Mouse (Mus musculus) brain, embryonic 14.5 days (tissue): ENCODE data around the gene Apoc2. TPM values are rescaled to one million over a fixed set of nuclear protein-coding genes. Genes with fewer than 3 reads are reported as not detected.

Source experiments
- DNase-seq: peaks from one replicate; pipeline ENCODE4 v3.0.0-alpha.2; 2011; ENCODE audit warnings: low read depth
- CTCF ChIP-seq: fragments of 200-500 bp; IDR thresholded peaks from 2 replicates; pipeline ENCODE4 v1.5.1; 2012; ENCODE audit warnings: inconsistent platforms, mild to moderate bottlenecking, moderate library complexity, borderline replicate concordance; ENCODE audit not compliant: insufficient read depth, insufficient read length; ENCODE audit errors: extremely low read depth
- POLR2A ChIP-seq: fragments of 200-500 bp; IDR thresholded peaks from 2 replicates; pipeline ENCODE4 v1.6.1; 2012; ENCODE audit warnings: mild to moderate bottlenecking, inconsistent platforms, borderline replicate concordance; ENCODE audit not compliant: poor library complexity, insufficient read depth, insufficient read length, severe bottlenecking; ENCODE audit errors: extremely low read depth
- polyA plus RNA-seq: library from polyadenylated mRNA; depleted of rRNA; stranded (reverse); fragments of >200 nt; gene quantifications from 2 replicates; pipeline ENCODE4 v1.2.3, GENCODE M21; 2012

Gene Apoc2
- polyA plus RNA-seq, 1 experiment: 0.30 TPM

DNA sequence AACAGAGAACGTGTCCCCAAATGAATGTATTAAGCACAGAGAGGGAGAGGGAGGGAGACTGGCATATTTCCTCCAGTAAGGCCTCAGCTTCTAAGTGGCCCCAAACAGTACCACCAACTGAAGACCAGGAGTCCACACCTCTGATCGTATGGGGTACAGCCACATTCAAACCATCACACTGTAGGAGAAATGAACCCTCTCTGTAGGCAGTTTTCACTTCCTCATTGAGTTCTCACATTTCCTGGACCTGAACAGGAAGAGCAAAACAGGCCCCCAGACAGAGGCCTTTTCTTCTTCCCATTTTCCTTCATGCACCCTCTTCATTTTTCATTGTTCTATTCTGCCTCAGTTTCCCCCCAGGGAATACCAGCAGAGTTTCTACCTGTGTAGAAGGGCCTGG lies 10.3 kb downstream of the Apoc2 start:
- DNase-seq: no peak
- TF ChIP-seq POLR2A (no peak), CTCF (no peak)

DNA sequence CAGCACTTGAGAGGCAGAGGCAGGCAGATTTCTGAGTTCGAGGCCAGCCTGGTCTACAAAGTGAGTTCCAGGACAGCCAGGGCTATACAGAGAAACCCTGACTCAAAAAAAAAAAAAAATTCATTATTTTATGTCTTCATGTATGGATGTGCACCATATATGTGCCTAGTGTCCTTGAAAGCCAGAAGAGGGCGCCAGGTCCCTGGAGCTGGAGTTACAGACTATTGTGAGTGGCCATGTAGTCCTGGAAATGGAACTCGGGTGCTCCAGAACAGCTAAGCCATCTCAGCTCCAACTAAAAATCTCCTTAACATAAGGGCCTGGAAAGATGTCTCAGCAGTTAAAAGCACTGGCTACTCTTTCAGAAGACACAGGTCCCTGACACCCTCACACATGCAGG lies 11.0 kb downstream of the Apoc2 start:
- DNase-seq: peak; percentile 8
- TF ChIP-seq POLR2A (no peak), CTCF (no peak)

DNA sequence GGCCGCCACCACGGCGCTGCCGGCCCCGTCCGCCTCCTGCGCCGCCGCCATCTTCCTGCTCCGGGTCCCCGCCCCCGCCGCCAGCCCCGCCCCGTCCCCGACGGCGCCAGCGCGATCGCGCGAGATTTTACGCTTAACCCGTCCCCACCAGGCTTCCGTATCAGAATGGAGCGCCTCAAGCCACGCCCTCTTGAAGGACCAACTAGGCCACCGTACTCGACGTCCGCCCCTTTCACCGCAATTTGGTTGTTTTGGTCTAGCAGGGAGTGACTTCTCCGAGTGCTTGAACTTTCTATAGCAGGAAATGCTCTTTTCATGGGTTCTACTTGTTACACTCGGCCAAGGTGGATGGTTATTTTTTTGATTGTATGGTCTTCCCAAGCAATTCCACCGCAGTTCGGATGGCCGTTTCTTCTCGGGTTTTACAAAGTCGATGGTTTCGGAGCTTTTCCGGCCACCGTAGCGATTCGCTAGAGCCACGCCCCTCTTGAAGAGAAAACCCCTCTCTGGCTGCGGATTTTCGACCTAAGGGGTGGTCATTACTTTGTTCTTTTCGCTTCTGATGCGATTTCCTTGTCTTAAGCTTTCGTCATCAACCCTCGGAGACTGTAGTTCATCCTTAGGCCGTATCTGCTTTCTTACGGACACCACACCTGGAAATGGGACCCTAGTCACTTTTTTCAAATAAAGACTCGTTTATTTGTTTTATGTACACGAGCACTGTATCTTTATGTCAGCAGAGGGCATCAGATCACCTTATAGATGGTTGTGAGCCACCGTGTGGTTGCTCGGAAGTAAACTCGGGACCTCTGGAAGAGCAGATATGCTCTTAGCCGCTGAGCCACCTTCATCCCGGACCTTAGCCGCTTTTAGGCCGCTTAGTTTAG lies 12.5 kb downstream of the Apoc2 start, which contains the start of gene Clptm1:
Gene Clptm1, minus strand, starts transcription at position 79 of the 887 bp plus-strand sequence.
- TF ChIP-seq CTCF (peak; percentile 35; the same call in 1 of the 2 replicates), POLR2A (peak; percentile 85)
- peak; percentile 99 for DNase-seq

DNA sequence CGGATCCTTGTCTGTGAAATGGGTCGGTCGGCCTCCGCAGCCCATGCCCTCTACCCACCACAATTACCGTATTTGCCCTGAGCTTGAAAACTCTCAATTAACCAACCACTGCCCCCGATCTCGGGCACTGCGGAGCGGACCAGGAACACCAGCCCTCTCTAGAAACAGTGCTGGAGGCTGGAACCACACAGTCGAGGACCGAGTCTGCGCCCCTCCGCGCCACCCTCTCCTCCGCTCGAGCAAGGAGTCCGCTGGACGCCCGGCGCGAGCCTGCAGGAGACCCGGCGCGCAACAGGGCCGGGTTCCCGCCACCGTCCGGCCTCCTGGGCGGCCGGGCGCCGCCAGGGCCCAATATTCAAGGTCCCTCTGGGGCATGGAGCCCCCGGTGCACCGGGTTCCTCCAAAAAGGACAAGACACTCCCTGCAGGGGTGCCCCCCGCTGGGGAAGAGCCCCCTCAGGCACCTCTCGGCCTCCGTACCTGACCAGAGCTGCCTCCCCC lies 13.2 kb downstream of the Apoc2 start:
- TF ChIP-seq POLR2A (no peak), CTCF (no peak)
- DNase-seq: peak; percentile 5

DNA sequence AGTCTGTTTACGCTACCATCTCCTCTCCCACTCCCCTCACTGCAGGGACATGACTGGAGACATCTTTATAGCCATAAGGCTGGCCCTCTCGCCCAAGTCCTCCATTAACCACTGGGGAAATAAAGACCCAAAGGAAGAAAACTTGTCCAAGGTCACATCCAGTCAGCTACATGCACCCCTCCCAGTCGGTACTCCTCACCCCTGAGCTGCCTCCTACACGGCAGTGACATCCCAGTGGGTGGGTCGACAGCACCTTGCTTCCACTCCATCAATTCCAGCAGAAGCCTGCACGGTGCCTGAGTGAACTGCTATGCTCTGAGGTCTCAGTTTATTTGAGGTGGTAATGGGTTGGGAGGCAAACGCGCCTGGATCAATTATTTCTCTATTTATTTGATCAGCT lies 13.8 kb downstream of the Apoc2 start:
- no peak for TF ChIP-seq CTCF
- TF ChIP-seq POLR2A: no peak
- DNase-seq: no peak

DNA sequence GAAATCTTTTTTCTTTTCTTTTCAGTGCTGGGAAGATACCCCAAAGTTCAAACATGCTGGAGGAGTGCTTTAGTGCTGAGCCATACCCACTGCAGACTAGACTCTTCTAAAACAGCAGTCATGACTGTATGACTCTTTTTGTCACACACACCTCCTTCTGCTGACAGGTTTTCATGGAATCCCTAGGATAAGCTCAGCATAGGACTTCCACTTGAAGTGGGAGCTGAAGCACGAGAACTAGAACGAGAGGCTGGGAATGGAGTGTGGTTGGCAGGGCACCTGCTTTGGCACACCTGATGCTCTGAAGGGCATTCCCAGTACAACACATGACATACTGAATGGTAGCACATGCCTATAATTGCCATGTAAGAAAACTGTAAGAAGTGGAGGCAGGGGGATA lies 25.1 kb downstream of the Apoc2 start:
- no peak for DNase-seq
- TF ChIP-seq POLR2A (no peak), CTCF (no peak)

DNA sequence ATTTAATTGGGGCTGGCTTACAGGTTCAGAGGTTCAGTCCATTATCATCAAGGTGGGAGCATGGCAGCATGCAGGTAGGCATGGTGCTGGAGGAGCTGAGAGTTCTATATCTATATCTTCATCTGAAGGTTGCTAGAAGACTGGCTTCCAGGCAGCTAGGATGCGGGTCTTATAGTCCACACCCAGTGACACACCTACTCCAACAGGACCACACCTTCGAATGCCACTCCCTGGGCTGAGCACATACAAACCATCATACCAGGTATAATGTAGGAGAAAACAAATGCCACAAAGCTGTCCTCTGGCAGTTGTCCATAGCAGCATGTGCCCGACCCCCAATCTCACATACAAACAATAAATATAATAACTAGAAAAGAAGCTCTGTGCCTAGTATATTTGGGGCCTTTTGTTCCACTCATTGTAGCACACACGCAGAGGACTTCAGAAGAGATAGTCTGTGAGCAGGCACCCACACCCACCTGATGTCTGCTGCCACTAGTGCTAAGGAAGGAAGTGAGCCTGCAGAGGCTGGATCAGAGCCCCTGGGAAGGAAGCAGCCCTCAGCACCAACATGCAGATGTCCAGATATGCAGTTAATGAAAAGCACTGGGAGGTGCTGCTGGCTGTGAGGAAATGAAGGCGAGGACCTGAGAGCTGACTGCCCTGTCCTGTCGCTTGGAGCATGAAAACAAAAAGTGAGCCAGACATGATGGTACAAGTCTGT lies 26.5 kb downstream of the Apoc2 start:
- TF ChIP-seq CTCF: no peak
- TF ChIP-seq POLR2A: no peak

DNA sequence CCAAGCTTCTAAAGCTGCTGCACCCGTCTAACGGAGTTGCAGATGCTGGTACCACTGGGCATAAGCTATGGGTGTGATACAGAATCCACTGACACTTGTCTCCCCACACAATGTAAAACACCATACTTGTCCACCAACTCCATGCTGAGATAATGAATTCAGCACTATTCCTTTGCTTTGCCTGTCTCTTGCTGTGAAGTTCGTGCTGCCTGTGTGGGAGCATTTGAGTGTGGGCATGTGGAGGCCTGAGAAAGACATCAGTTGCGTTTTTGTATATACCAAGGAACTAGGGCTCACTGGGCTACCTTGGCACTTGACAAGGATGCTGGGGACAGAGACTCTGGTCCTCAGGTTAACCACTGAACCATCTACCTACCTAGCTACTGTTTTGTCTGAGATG lies 36.5 kb downstream of the Apoc2 start:
- no peak for DNase-seq
- no peak for TF ChIP-seq POLR2A
- no peak for TF ChIP-seq CTCF

More for the DNA sequence above, 26.5 kb downstream of the Apoc2 start:
- DNase-seq: no peak

DNA sequence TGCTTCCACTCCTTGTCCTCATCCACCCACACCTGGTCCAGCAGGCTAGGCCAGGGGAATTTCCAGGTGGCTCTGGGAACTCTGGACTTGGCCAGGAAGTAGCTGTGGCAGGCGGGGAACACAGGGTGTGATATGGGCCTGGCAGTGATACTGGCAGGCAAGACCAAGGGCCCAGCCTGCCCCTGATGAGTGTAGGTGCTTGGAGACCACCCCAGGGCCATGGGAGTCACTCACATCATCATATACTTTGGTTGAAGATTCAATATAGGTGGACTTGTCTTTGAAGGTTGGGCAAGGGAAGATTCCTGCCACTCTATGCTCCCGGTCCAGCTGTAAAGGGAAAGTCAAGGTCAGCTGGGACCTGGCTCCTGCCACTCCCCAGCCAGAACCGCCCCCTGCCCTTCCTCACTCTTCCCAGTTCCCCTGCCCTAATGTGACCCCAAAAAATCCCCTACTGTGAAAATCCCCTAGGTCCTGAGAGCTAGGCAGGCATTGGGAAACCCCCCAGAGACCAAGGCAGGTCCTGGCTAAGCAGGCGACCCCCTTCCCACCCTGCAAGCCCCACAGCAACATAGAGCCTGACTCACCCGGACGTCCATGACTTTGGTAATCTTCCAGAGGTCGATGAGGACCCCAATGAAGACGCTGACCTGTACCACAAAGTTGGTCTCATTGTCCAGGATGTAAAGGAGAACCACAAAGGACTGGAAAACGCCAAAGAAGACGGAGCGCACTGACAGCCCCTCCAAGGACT lies 42.5 kb downstream of the Apoc2 start:
- no peak for DNase-seq
- TF ChIP-seq CTCF: no peak
- no peak for TF ChIP-seq POLR2A

DNA sequence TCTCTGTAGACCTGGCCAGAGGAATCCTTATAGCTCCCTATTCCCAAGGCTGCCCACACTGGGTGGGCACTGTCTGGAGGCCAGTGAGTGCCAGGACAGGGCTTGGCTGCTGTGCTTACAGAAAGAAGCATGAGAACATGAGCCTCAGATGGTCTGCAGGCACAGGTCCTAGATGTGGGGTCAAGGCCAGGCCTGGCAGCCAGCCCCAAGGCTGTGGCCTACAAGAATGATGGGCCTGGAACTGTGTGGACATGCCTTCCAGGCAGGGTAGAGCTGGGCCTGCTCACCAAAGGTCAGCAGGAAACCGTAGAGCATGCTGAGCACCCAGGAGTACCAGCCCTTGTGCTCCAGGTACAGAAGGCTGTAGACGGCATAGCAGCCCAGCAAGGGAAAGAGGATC lies 43.1 kb downstream of the Apoc2 start:
- TF ChIP-seq CTCF (no peak), POLR2A (no peak)
- no peak for DNase-seq

DNA sequence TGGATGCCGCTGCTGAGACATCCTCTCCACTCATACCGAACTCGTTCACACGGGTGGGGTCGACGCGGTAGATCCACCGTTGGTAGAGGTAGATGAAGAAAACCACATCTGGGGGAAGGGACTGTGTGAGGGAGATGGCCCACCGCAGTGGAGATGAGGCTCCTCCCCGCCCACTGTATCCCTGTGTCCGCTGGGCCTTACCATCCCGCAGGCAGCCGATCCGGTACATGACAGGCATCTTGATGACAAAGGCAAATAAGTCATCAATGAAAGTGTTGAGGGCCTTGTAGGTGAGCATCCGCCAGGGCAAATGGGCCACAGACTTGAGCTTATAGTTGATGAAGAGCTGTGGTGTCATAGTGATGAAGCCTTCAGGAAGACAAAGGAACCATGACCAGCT lies 43.9 kb downstream of the Apoc2 start:
- no peak for DNase-seq
- TF ChIP-seq POLR2A (no peak), CTCF (no peak)
